Mouse (Mus musculus) embryonic facial prominence, embryonic 13.5 days (tissue): Measurements from ENCODE around the gene Gm6370. TPM values are rescaled to one million over a fixed set of nuclear protein-coding genes. Genes with fewer than 3 reads are reported as not detected.
"Not testable (repeated sequence)": the region's sequence is repeated elsewhere in the genome, so short reads cannot be mapped to it uniquely, and the experiment has no call there.

Experiments used
- ATAC-seq: fragments of 200-750 bp; cut with Nextera tagmentation; 2 replicates; pipeline ENCODE4 v1.8.0; 2017; ENCODE audit warnings: low read depth; ENCODE audit not compliant: insufficient number of reproducible peaks, insufficient read depth, low FRiP score, low TSS enrichment
- H3K27ac ChIP-seq: fragments of 300-500 bp; sonication (generic); 2 replicates; pipeline ENCODE4 v1.5.1; 2015; ENCODE audit warnings: moderate library complexity, mild to moderate bottlenecking, inconsistent platforms
- H3K27me3 ChIP-seq: fragments of 300-500 bp; sonication (generic); 2 replicates; pipeline ENCODE4 v1.6.1; 2015; ENCODE audit warnings: mild to moderate bottlenecking, inconsistent platforms
- H3K36me3 ChIP-seq: fragments of 300-500 bp; sonication (generic); 2 replicates; pipeline ENCODE4 v1.6.1; 2015; ENCODE audit warnings: mild to moderate bottlenecking, inconsistent platforms
- H3K4me1 ChIP-seq: fragments of 300-500 bp; sonication (generic); 2 replicates; pipeline ENCODE4 v1.6.1; 2015; ENCODE audit warnings: inconsistent platforms
- H3K4me2 ChIP-seq: fragments of 300-500 bp; sonication (generic); 2 replicates; pipeline ENCODE4 v1.6.1; 2015; ENCODE audit warnings: moderate library complexity, mild to moderate bottlenecking, inconsistent platforms
- H3K4me3 ChIP-seq: fragments of 300-500 bp; sonication (generic); 2 replicates; pipeline ENCODE4 v1.5.1; 2015; ENCODE audit warnings: mild to moderate bottlenecking, inconsistent platforms
- H3K9ac ChIP-seq: fragments of 300-500 bp; sonication (generic); 2 replicates; pipeline ENCODE4 v1.6.1; 2015; ENCODE audit warnings: mild to moderate bottlenecking, inconsistent platforms
- H3K9me3 ChIP-seq: fragments of 300-500 bp; sonication (generic); 2 replicates; pipeline ENCODE4 v1.6.1; 2016; ENCODE audit warnings: inconsistent platforms
- WGBS: fragments of 180-500 bp; shearing (Covaris S2); methylation state at CpG from one replicate; pipeline ENCODE4 v1.1.7; 2015; ENCODE audit warnings: mixed read lengths; 5-methylcytosine and 5-hydroxymethylcytosine counted together
- polyA plus RNA-seq: library from polyadenylated mRNA; unstranded; fragments of >200 nt; fragmentation: Nextera tagmentation; extraction: Ambion mirVana; gene quantifications from 2 replicates; pipeline ENCODE4 v1.2.1, GENCODE M21; 2015

Gm6370 gene
- polyA plus RNA-seq, 1 experiment from 2014 or later, result not detected

- H3K9ac ChIP-seq, H3K4me2 ChIP-seq, H3K36me3 ChIP-seq, ATAC-seq, H3K27ac ChIP-seq, H3K4me3 ChIP-seq, H3K9me3 ChIP-seq, H3K4me1 ChIP-seq, H3K27me3 ChIP-seq: not testable (repeated sequence)
- WGBS, result 93% methylated on average over 3 of the region's 3 CpGs
These were observed 9.5 kb upstream of the Gm6370 start, which contains the start of gene Gm6408 for GRCm38 (mm10) chr5:146481665-146482064. Gm6408 (plus strand) TSS chr5:146481965.

DNA sequence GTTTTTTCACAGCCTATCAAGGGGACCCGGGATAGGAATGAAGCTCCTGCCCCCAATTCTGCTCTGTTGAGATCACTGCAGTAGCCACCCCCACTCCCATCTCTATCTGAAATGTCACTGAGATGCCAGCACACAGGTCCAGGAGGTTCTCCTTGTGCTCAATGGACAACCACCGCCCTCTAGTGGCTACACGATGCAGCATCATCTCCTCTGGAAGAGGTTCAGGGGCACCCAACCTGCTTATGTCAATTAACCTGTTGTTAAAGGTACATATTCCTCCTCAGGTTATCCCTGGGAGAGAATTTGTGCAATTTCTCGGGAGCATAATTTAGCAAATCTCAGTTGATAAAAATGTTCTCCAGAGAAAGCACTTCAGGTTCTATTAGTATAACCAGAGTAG is 2.2 kb upstream of the Gm6370 start:
- not testable (repeated sequence) for H3K27me3 ChIP-seq, H3K9ac ChIP-seq, H3K9me3 ChIP-seq, H3K4me1 ChIP-seq, H3K4me3 ChIP-seq, ATAC-seq, H3K27ac ChIP-seq, H3K4me2 ChIP-seq, H3K36me3 ChIP-seq
- WGBS, result 13% methylated on average over 3 of the region's 4 CpGs

- not testable (repeated sequence) for H3K4me3 ChIP-seq, H3K4me2 ChIP-seq, H3K4me1 ChIP-seq, H3K27me3 ChIP-seq, H3K27ac ChIP-seq, H3K9me3 ChIP-seq, H3K9ac ChIP-seq, ATAC-seq, H3K36me3 ChIP-seq
- no CpG with 5 or more reads among the region's 5 CpGs for WGBS
These were observed 10.9 kb downstream of the Gm6370 start, which contains the start of gene 4930449I24Rik for GRCm38 (mm10) chr5:146502099-146502498. 4930449I24Rik (plus strand) TSS chr5:146502399.

DNA sequence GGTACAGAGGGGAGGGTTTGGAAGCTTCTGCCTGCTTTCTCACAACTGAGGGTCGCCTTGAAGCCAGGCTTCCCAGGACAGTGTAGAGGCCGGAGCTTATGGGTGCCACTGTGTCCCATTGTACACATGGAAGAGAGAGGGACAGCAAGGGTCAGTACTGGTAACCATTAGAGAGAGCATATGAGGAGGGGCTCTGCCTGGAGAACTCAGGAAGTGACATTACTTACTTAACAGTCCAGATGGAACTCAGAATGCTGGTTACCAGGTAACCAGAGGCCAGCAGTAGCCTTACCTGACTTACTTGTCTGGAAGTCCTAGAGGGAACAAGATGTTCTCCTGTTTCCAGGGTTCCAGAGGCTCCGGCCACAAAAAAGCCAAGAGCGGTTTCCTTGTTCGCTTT is 22.7 kb downstream of the Gm6370 start, which contains the start of gene Gm3402:
Gene Gm3402, plus strand, starts transcription at position 301 of the 400 bp plus-strand sequence.
- not testable (repeated sequence) for H3K4me2 ChIP-seq, H3K4me1 ChIP-seq, H3K9me3 ChIP-seq, H3K27me3 ChIP-seq, H3K36me3 ChIP-seq, ATAC-seq, H3K4me3 ChIP-seq, H3K27ac ChIP-seq, H3K9ac ChIP-seq
- 83% methylated on average over 1 of the region's 5 CpGs for WGBS

DNA sequence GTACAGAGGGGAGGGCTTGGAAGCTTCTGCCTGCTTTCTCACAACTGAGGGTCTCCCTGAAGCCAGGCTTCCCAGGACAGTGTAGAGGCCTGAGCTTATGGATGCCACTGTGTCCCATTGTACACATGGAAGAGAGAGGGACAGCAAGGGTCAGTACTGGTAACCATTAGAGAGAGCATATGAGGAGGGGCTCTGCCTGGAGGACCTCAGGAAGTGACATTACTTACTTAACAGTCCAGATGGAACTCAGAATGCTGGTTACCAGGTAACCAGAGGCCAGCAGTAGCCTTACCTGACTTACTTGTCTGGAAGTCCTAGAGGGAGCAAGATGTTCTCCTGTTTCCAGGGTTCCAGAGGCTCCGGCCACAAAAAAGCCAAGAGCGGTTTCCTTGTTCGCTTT is 34.3 kb downstream of the Gm6370 start, which contains the start of gene Gm3404:
Gene Gm3404, plus strand, starts transcription at position 301 of the 400 bp plus-strand sequence.
- H3K9ac ChIP-seq, ATAC-seq, H3K9me3 ChIP-seq, H3K4me3 ChIP-seq, H3K27me3 ChIP-seq, H3K27ac ChIP-seq, H3K36me3 ChIP-seq, H3K4me1 ChIP-seq, H3K4me2 ChIP-seq: not testable (repeated sequence)
- 82% methylated on average over 3 of the region's 3 CpGs for WGBS

- not testable (repeated sequence) for H3K27ac ChIP-seq, H3K4me2 ChIP-seq, H3K4me3 ChIP-seq, H3K27me3 ChIP-seq, H3K4me1 ChIP-seq, H3K36me3 ChIP-seq, ATAC-seq, H3K9ac ChIP-seq, H3K9me3 ChIP-seq
- WGBS, result 100% methylated on average over 3 of the region's 3 CpGs
These were observed 46.2 kb downstream of the Gm6370 start, which contains the start of gene Gm3409 for GRCm38 (mm10) chr5:146537347-146537746. Gm3409 (plus strand) TSS chr5:146537647.

Other genes with a start within 250 kb of the Gm6370 start
- gene Wasf3, start 106.4 kb upstream of the Gm6370 start, polyA plus RNA-seq, result 4.8 and 4.9 TPM in 2 replicates
- gene Gm6408, start 9.4 kb upstream of the Gm6370 start, polyA plus RNA-seq, result not detected in 2 replicates
- not detected in 2 replicates for gene 4930449I24Rik, start 11.0 kb downstream of the Gm6370 start, polyA plus RNA-seq
- not detected in 2 replicates for gene Gm3402, start 22.8 kb downstream of the Gm6370 start, polyA plus RNA-seq
- gene Gm3404, start 34.4 kb downstream of the Gm6370 start, polyA plus RNA-seq, result not detected in 2 replicates
- gene Gm3409, start 46.3 kb downstream of the Gm6370 start, polyA plus RNA-seq, result not detected in 2 replicates
- not detected in 2 replicates for gene Gm3415, start 64.8 kb downstream of the Gm6370 start, polyA plus RNA-seq
- 0.10 and 0.78 TPM in 2 replicates for gene Gpr12, start 93.9 kb downstream of the Gm6370 start, polyA plus RNA-seq